Mouse (Mus musculus) cerebellum, postnatal 4 days (tissue): ENCODE results near the gene Gpr18.

Experiments
- DNase-seq, 2 experiments: peaks; one replicate each; pipeline ENCODE4 v3.0.0; 2022; ENCODE audit warnings: low spot score in 2 of 2, mixed read lengths in 1 of 2

Gene Gpr18

GRCm38 (mm10) chr14:121922016-121922415 is 6.4 kb upstream of the Gpr18 start:
- no peak for DNase-seq

- DNase-seq = no peak
Measured at GRCm38 (mm10) chr14:121920511-121921124, 5.0 kb upstream of the Gpr18 start.

GRCm38 (mm10) chr14:121919752-121920151 is 4.2 kb upstream of the Gpr18 start:
- no peak for DNase-seq

GRCm38 (mm10) chr14:121918266-121918665 is 2.7 kb upstream of the Gpr18 start:
- no peak for DNase-seq

- DNase-seq = no peak
Measured at GRCm38 (mm10) chr14:121916311-121917094, 922 bp upstream of the Gpr18 start.

GRCm38 (mm10) chr14:121915143-121915542 is 438 bp downstream of the Gpr18 start:
- DNase-seq = no peak

GRCm38 (mm10) chr14:121912501-121912900 is 3.1 kb downstream of the Gpr18 start:
- DNase-seq = no peak

- no peak for DNase-seq
Measured at GRCm38 (mm10) chr14:121909868-121910267, 5.7 kb downstream of the Gpr18 start.

GRCm38 (mm10) chr14:121906992-121907681 is 8.4 kb downstream of the Gpr18 start:
- no peak for DNase-seq

GRCm38 (mm10) chr14:121906341-121906991 is 9.1 kb downstream of the Gpr18 start:
- DNase-seq = no peak

GRCm38 (mm10) chr14:121904754-121905153 is 10.8 kb downstream of the Gpr18 start:
- no peak for DNase-seq

GRCm38 (mm10) chr14:121903381-121903876 is 12.2 kb downstream of the Gpr18 start:
- no peak for DNase-seq

GRCm38 (mm10) chr14:121901511-121901910 is 14.1 kb downstream of the Gpr18 start:
- no peak for DNase-seq

GRCm38 (mm10) chr14:121899071-121899470 is 16.5 kb downstream of the Gpr18 start:
- DNase-seq = no peak

- DNase-seq = no peak
Measured at GRCm38 (mm10) chr14:121898509-121898908, 17.1 kb downstream of the Gpr18 start.

GRCm38 (mm10) chr14:121897773-121898172 is 17.8 kb downstream of the Gpr18 start:
- no peak for DNase-seq

GRCm38 (mm10) chr14:121896126-121897090 is 19.2 kb downstream of the Gpr18 start:
- DNase-seq = no peak

GRCm38 (mm10) chr14:121895316-121895715 is 20.3 kb downstream of the Gpr18 start:
- no peak for DNase-seq

- no peak for DNase-seq
Measured at GRCm38 (mm10) chr14:121894511-121895135, 21.0 kb downstream of the Gpr18 start.

- no peak for DNase-seq
Measured at GRCm38 (mm10) chr14:121893747-121894146, 21.8 kb downstream of the Gpr18 start.
